Mouse (Mus musculus): ENCODE data around the gene Ermap. TPM values are rescaled to one million over a fixed set of nuclear protein-coding genes. Genes with fewer than 3 reads are reported as not detected.

The Ermap gene
- polyA plus RNA-seq, 1 experiment from 2014 or later: 0.29 TPM

DNA sequence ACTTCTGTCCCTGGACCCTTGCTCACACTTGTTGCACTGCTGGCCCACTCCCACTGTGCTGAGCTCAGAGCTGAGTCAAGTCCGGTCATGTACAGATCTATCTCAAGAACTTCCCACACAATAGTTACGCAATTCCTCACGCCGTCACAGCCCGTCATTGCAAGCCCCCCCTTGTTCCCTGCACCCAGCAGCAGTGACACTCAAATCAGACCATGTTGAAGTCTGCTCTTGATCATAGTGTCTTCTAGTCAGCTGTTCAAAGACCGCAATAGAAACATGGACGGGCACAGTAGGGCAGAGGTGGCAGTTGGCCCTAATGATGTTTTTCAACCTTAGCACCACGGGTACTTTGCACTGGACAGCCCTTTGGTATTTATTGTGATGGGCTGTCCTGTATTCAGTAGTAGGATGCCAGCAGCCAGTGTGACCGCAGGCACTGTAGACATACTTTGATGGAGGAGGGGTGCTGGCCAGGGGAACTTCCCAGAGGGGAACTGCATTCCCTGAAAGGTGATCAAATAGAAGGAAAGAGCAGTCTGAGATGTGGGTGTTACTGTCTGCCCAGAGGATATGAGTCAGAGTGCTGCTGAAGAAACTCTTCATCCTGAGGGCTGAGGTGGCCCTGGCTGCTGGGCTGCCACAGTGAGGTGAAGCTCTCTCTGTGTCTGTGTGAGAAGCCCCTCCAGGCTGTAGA lies 64.1 kb downstream of the Ermap start:
- Histone ChIP-seq H3K4me2 (ENCODE audit: low read length) (no peak overlapping the region), H3K27ac (peak overlapping the region; percentile 19; the same call in 1 of the 2 replicates), H3K4me1 (replicated peaks; ENCODE audit: insufficient read depth, low read length) (no peaks in the 10 kb centered on the region), H3K36me3 (ENCODE audit: insufficient read depth, low read length) (peaks cover 22% of the 10 kb centered on the region; the same call in 1 of the 2 replicates), H3K9me3 (replicated peaks; ENCODE audit: low read length) (no peaks in the 10 kb centered on the region), H3K4me3 (replicated peaks; ENCODE audit: low read depth, low read length) (no peak overlapping the region), H3K9ac (ENCODE audit: low read depth, low read length) (no peak overlapping the region), H3K27me3 (ENCODE audit: insufficient read depth, low read length) (no peaks in the 10 kb centered on the region)
- DNase-seq (ENCODE audit: low spot score) (no peak), ATAC-seq (replicated peaks; ENCODE audit: low FRiP score, low read depth) (no peak)
- TF ChIP-seq CTCF (IDR thresholded peaks at IDR 0.05; ENCODE audit: low read depth): no peak
- 77% methylated on average over 9 of the region's 9 CpGs for WGBS

MicroRNAs within 50 kb of the gene (microRNA counts, 519-probe panel; counts per million panel counts)
- 330 counts per million, percentile 68 among the panel's probes with 10 or more counts for microRNA mmu-miR-1957

Small RNA genes within 50 kb of the gene (microRNA-seq; reads per million reads assigned to microRNA genes)
- gene Mir1957a: not detected

Other genes starting within 250 kb of the Ermap start
- gene Lao1, start 228.4 kb downstream of the Ermap start, polyA plus RNA-seq (2015; fragmentation: Nextera tagmentation; extraction: Ambion mirVana): not detected in 2 replicates
- 57.5 and 58.0 TPM in 2 replicates for gene Slc2a1, start 81.3 kb downstream of the Ermap start, polyA plus RNA-seq (2015; fragmentation: Nextera tagmentation; extraction: Ambion mirVana)
- gene Zfp691, start 15.8 kb downstream of the Ermap start, polyA plus RNA-seq (2015; fragmentation: Nextera tagmentation; extraction: Ambion mirVana): 6.1 and 8.3 TPM in 2 replicates
- gene Svbp, start 5.3 kb upstream of the Ermap start, polyA plus RNA-seq (2015; fragmentation: Nextera tagmentation; extraction: Ambion mirVana): 138 and 150 TPM in 2 replicates
- gene Tmem269, start 28.2 kb upstream of the Ermap start, polyA plus RNA-seq (2015; fragmentation: Nextera tagmentation; extraction: Ambion mirVana): 0.14 TPM in 1 of 2 replicates, not detected in the other
- gene AU022252, start 42.7 kb upstream of the Ermap start, polyA plus RNA-seq (2015; fragmentation: Nextera tagmentation; extraction: Ambion mirVana): 28.1 and 31.1 TPM in 2 replicates
- 32.4 and 34.9 TPM in 2 replicates for gene P3h1, start 42.9 kb upstream of the Ermap start, polyA plus RNA-seq (2015; fragmentation: Nextera tagmentation; extraction: Ambion mirVana)
- 70.2 and 72.5 TPM in 2 replicates for gene Cldn19, start 65.4 kb upstream of the Ermap start, polyA plus RNA-seq (2015; fragmentation: Nextera tagmentation; extraction: Ambion mirVana)
- 606 and 676 TPM in 2 replicates for gene Ybx1, start 104.6 kb upstream of the Ermap start, polyA plus RNA-seq (2015; fragmentation: Nextera tagmentation; extraction: Ambion mirVana)
- gene Ppih, start 130.5 kb upstream of the Ermap start, polyA plus RNA-seq (2015; fragmentation: Nextera tagmentation; extraction: Ambion mirVana): 74.6 and 75.7 TPM in 2 replicates
- gene Ccdc30, start 225.5 kb upstream of the Ermap start, polyA plus RNA-seq (2015; fragmentation: Nextera tagmentation; extraction: Ambion mirVana): 6.6 and 7.6 TPM in 2 replicates
- 64.5 and 68.0 TPM in 2 replicates for gene Ppcs, start 232.4 kb upstream of the Ermap start, polyA plus RNA-seq (2015; fragmentation: Nextera tagmentation; extraction: Ambion mirVana)
- 1.6 and 1.7 TPM in 2 replicates for gene Zmynd12, start 232.8 kb upstream of the Ermap start, polyA plus RNA-seq (2015; fragmentation: Nextera tagmentation; extraction: Ambion mirVana)

All from kidney, postnatal 0 days (tissue).